Mouse (Mus musculus): ENCODE measurements around the gene Ddr2. TPM values are rescaled to one million over a fixed set of nuclear protein-coding genes. Genes with fewer than 3 reads are reported as not detected.

Gene Ddr2
- polyA plus RNA-seq, 1 experiment from 2014 or later, result 2.4 TPM

DNA sequence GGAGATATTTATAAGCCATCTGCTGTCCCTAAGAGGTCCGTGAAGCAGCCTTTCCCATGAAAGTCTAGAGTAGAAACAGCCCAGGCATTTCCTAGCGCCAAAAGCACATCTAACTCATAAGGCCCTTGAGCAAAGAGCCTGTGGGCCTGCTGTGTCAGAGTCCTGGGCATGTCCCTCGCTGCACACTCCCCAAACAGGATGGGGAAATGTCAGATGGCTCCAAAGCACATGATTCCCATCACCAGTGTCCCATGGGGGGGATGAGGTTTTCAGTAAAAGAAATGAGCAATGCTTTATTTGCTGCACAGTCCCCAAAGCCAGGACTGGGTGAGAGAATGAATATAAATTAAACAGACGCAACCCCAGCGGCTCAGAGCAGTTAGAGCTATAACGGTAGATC is 54.3 kb downstream of the Ddr2 start:
- no peak overlapping the region for H3K27ac ChIP-seq
- H3K27me3 ChIP-seq (replicated peaks), result no peaks in the 10 kb centered on the region
- ATAC-seq, result no peak
- no peak overlapping the region for H3K4me2 ChIP-seq
- no peaks in the 10 kb centered on the region; the same call in 1 of the 2 replicates for H3K9me3 ChIP-seq (replicated peaks)
- peaks cover 16% of the 10 kb centered on the region for H3K4me1 ChIP-seq
- H3K36me3 ChIP-seq, result no peaks in the 10 kb centered on the region
- 74% methylated on average over 6 of the region's 6 CpGs for WGBS (ENCODE audit: insufficient replicate concordance)
- H3K9ac ChIP-seq, result no peak overlapping the region
- H3K4me3 ChIP-seq, result no peak overlapping the region

DNA sequence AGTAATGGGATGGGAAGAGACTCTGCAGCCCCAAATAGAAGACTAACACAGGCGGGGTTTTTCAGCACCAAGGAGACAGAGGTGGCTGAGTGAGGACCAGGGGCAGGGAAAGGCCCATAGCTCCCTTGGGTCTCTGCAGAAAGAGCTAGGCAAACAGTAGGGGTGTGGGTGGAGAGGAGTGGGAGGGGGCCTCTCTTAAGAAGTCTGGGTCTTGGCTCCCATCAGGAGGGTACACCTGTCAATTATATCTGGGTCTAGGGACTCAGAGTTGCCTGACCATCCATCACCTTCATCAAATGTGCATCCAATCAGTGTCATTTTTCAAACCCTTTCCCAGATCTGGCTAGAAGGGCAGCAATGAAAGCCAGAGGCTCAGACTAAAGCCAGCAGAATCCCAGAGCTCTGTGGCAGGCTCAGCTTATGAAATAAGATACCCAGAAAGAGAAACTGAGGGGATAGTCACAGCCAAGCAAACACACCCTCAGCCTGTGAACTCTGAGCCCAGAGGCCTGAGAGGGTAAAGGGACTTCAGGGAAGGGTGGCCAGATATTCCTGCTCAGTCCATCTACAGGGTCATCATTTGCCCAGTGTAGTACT is 58.0 kb downstream of the Ddr2 start:
- Histone ChIP-seq H3K4me1 (no peaks in the 10 kb centered on the region), H3K4me2 (no peak overlapping the region)
- WGBS (ENCODE audit: insufficient replicate concordance), result 35% methylated on average over 1 of the region's 1 CpGs

DNA sequence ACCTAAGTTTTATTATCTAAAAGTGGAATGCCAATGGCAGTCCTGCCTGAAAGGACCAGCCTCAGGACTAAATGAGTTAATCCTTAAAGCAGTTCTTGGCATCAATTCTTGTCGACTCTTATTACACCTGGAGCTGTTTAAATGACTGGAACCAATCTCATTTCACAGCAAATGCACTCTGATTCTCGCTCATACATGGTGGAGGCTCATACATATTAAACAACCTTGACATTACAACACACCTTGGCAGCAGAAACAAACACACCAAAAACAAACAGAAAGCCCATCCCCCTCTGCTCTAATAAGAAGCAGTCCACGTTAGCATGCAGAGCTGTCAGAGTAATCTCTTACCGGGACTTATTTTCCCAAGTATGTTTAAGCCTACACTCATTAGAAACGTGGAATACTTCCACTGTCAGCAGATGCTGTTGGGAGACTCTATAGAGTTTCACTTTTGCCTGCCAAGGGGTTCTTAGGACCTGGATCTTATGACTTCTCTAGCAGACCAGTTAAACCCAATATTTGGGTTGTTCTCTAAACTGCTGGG is 58.9 kb downstream of the Ddr2 start:
- no peak for ATAC-seq
- Histone ChIP-seq H3K4me1 (no peaks in the 10 kb centered on the region), H3K9ac (no peak overlapping the region), H3K9me3 (replicated peaks) (no peaks in the 10 kb centered on the region), H3K4me2 (no peak overlapping the region), H3K27me3 (replicated peaks) (no peaks in the 10 kb centered on the region), H3K36me3 (no peaks in the 10 kb centered on the region), H3K27ac (no peak overlapping the region), H3K4me3 (no peak overlapping the region)
- WGBS (ENCODE audit: insufficient replicate concordance), result 54% methylated on average over 5 of the region's 5 CpGs

More for the DNA sequence above, 58.0 kb downstream of the Ddr2 start:
- no peaks in the 10 kb centered on the region for H3K9me3 ChIP-seq (replicated peaks)
- H3K27ac ChIP-seq, result no peak overlapping the region
- H3K36me3 ChIP-seq, result no peaks in the 10 kb centered on the region
- no peak overlapping the region for H3K4me3 ChIP-seq
- H3K27me3 ChIP-seq (replicated peaks), result no peaks in the 10 kb centered on the region
- no peak for ATAC-seq
- H3K9ac ChIP-seq, result no peak overlapping the region

DNA sequence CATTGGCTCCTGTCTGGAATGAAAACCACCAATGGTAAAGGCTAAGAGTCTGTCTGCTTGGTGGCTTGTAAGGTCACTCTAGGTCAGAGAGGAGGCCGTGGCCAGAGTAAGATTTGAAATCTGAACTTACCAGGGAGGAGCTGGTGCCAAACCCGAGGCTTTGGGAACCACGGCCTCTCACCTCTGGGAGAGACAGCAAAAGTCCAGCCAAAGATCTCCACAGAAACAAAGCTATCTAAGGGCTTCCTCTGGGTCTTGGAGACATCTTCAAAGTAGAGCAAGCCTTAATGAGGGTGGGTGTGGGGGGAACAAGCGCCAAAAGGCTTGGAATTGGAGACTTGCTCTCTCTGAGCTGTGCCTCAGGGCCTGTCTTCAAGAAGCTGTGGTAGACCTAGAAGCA is 62.1 kb downstream of the Ddr2 start:
- Histone ChIP-seq H3K27ac (no peak overlapping the region), H3K27me3 (replicated peaks) (no peaks in the 10 kb centered on the region), H3K9me3 (replicated peaks) (no peaks in the 10 kb centered on the region), H3K36me3 (no peaks in the 10 kb centered on the region), H3K4me3 (no peak overlapping the region), H3K4me2 (no peak overlapping the region), H3K9ac (no peak overlapping the region), H3K4me1 (no peaks in the 10 kb centered on the region)
- no peak for ATAC-seq
- 58% methylated on average over 4 of the region's 4 CpGs for WGBS (ENCODE audit: insufficient replicate concordance)

DNA sequence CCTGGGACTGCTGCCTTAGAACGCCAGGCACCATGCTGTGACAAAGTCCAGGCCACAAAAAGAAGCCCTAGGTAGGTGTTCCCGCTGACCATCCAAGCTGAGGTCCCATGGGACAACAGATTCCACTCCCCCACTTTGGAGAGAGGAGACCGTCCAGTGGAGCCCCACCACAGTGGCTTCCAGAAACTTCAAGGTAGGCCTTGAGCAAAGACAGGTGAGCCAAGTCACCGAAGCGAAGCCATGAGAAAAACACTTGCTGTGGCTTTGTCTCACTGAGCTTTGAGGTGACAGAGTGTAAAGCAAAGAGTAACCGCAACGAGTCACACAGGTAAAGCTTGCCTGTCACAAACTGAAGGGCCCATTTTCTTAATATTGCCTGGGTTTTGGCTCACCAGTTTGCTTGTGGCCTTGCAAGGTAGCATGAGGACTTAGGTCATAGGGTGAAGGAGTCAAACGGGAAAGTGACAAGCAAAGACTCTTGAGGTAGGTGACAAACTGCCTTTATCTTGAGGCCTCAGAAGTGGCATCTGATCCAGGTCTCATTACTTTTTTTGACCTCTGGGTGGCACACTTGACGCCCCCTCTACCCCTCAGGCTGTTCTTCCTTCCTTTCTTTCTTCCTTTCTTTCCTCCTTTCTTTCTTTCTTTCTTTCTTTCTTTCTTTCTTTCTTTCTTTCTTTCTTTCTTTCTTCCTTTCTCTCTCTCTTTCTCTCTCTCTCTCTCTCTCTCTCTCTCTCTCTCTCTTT is 65.7 kb downstream of the Ddr2 start:
- H3K36me3 ChIP-seq, result no peaks in the 10 kb centered on the region
- H3K27ac ChIP-seq, result no peak overlapping the region
- no peaks in the 10 kb centered on the region for H3K9me3 ChIP-seq (replicated peaks)
- H3K4me3 ChIP-seq, result no peak overlapping the region
- H3K9ac ChIP-seq, result no peak overlapping the region
- 57% methylated on average over 9 of the region's 9 CpGs for WGBS (ENCODE audit: insufficient replicate concordance)
- no peak for ATAC-seq
- H3K4me2 ChIP-seq, result no peak overlapping the region
- H3K27me3 ChIP-seq (replicated peaks), result no peaks in the 10 kb centered on the region
- H3K4me1 ChIP-seq, result no peaks in the 10 kb centered on the region

DNA sequence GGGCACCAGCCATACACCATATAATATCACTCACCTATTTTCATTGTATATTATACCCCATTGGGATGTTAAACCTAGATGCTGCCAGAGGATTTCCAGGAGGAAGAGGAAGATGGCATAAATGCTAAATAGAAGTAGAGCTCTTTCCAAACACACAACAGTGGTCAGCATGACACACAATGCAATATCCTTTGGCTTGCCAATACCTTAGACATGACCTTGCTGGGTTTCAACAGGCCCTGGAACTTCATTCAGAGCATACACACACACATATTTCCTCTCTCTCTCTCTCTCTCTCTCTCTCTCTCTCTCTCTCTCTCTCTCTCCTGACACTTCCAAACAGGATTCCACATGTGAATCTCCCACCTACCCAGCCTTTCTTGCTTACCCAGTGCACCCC is 66.8 kb downstream of the Ddr2 start:
- Histone ChIP-seq H3K27me3 (replicated peaks) (no peaks in the 10 kb centered on the region), H3K4me3 (no peak overlapping the region), H3K9ac (no peak overlapping the region), H3K4me2 (no peak overlapping the region), H3K27ac (no peak overlapping the region), H3K36me3 (no peaks in the 10 kb centered on the region), H3K4me1 (no peaks in the 10 kb centered on the region), H3K9me3 (replicated peaks) (no peaks in the 10 kb centered on the region)
- ATAC-seq, result no peak

DNA sequence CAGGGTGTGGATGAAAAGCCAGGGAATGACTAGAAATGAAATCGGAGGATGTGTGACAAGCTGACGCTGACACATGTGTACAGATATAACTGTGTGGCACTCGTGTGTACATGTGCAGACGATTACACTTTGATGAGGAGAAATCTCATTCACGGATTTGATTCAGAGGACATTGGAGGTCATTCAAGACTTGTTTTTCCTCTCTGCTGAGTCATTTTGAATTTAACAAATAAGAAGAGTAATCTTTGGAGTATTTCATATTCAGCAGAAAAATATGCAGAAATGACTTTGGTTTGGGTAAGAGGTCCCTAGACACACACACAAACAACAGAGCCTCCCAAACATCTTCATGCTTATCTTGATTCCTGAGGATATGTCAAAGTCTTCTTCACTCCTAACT is 67.6 kb downstream of the Ddr2 start:
- ATAC-seq, result no peak
- 74% methylated on average over 5 of the region's 5 CpGs for WGBS (ENCODE audit: insufficient replicate concordance)
- Histone ChIP-seq H3K4me3 (no peak overlapping the region), H3K4me2 (no peak overlapping the region), H3K9ac (no peak overlapping the region), H3K4me1 (no peaks in the 10 kb centered on the region), H3K9me3 (replicated peaks) (no peaks in the 10 kb centered on the region), H3K27ac (no peak overlapping the region), H3K36me3 (no peaks in the 10 kb centered on the region), H3K27me3 (replicated peaks) (no peaks in the 10 kb centered on the region)

DNA sequence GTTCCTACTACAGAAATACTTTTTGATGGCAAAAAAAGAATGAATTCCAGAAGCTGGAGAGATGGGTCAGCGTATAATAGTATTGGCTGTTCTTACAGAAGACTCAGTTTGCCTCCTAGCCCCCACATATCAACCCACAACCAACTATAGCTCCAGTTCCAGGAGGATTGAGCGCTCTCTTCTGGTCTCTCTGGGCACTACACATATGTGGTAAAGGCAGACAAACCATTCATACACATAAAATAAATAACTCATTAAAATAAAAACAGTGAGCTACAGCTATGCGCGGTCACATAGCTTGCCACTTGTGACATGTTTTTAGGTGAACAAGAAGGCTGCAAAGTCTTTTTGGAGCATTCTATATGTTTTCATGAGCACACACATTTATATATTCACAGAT is 71.2 kb downstream of the Ddr2 start:
- WGBS (ENCODE audit: insufficient replicate concordance), result 52% methylated on average over 4 of the region's 4 CpGs
- H3K27ac ChIP-seq, result no peak overlapping the region
- no peak for ATAC-seq

DNA sequence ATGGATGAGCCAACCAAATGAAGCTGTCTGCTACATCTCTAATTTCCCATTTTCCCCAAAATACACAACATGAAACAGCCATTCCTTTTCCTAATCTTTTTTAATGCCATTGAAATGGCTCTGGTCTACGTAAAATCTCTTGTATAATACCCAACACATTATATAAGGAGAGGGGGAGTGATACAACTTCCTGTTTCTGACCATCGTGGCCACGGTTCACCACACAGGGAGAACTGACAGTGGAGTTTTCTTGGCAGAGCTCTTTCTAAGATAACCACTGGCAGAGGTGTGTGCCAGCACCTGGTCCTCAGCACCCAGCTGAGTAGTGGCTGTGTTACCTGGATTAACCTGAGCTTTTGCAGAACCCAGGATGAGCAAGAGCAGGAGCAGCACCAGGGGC is 75.0 kb downstream of the Ddr2 start:
- H3K36me3 ChIP-seq, result no peaks in the 10 kb centered on the region
- H3K4me2 ChIP-seq, result no peak overlapping the region
- no peaks in the 10 kb centered on the region for H3K4me1 ChIP-seq
- ATAC-seq, result no peak
- no peaks in the 10 kb centered on the region for H3K27me3 ChIP-seq (replicated peaks)
- no peaks in the 10 kb centered on the region for H3K9me3 ChIP-seq (replicated peaks)
- H3K27ac ChIP-seq, result no peak overlapping the region
- H3K4me3 ChIP-seq, result no peak overlapping the region
- 27% methylated on average over 3 of the region's 3 CpGs for WGBS (ENCODE audit: insufficient replicate concordance)
- H3K9ac ChIP-seq, result no peak overlapping the region

More for the DNA sequence above, 71.2 kb downstream of the Ddr2 start:
- Histone ChIP-seq H3K4me3 (no peak overlapping the region), H3K4me2 (no peak overlapping the region), H3K9ac (no peak overlapping the region), H3K9me3 (replicated peaks) (no peaks in the 10 kb centered on the region), H3K27me3 (replicated peaks) (no peaks in the 10 kb centered on the region), H3K36me3 (no peaks in the 10 kb centered on the region), H3K4me1 (no peaks in the 10 kb centered on the region)

DNA sequence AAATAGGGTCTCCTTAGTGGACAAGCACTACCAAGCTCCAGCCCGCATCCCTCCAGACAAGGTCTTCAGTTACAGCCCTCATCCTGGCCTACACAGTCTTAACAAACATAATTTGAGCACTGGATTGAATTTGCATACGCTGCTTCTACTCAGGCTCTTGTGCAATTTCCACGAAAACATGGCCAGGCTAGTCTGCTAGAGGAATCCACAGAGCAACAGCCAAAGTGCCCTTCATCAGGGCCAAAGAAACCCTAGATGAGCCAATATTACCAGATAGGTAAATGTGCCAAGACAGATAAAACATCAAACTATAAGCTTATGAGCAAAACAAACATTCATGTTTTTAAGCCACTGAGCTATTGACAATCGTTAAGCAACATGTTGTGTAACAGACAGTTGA is 75.6 kb downstream of the Ddr2 start:
- no peaks in the 10 kb centered on the region for H3K9me3 ChIP-seq (replicated peaks)
- 68% methylated on average over 4 of the region's 4 CpGs for WGBS (ENCODE audit: insufficient replicate concordance)
- H3K4me1 ChIP-seq, result no peaks in the 10 kb centered on the region
- ATAC-seq, result no peak
- H3K27ac ChIP-seq, result no peak overlapping the region
- no peaks in the 10 kb centered on the region for H3K27me3 ChIP-seq (replicated peaks)
- H3K9ac ChIP-seq, result no peak overlapping the region
- H3K4me3 ChIP-seq, result no peak overlapping the region
- no peak overlapping the region for H3K4me2 ChIP-seq
- H3K36me3 ChIP-seq, result no peaks in the 10 kb centered on the region

DNA sequence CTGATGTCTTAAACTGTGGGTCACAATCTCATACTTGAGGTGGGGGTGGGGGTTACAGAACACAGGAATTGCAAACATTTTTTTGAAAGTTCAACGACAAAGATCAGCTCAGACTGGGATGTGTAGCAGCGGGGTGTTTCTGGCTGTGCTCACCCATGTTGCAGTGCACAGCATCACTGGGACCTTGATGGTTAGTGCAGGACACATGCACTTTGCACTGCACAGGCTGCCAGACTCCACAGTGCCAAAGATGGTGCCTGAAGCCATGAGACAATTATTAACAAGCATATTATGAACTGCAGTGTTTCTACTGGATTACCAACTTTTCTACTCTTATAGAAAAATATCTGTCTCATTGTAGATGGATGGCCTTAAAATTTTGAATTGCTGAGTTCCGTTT is 78.9 kb downstream of the Ddr2 start:
- H3K36me3 ChIP-seq, result no peaks in the 10 kb centered on the region
- H3K27me3 ChIP-seq (replicated peaks), result no peaks in the 10 kb centered on the region
- H3K27ac ChIP-seq, result no peak overlapping the region
- H3K4me2 ChIP-seq, result no peak overlapping the region
- no peak overlapping the region for H3K9ac ChIP-seq
- no peaks in the 10 kb centered on the region for H3K9me3 ChIP-seq (replicated peaks)
- no peak for ATAC-seq
- H3K4me3 ChIP-seq, result no peak overlapping the region
- 77% methylated on average over 3 of the region's 3 CpGs for WGBS (ENCODE audit: insufficient replicate concordance)
- H3K4me1 ChIP-seq, result no peaks in the 10 kb centered on the region

DNA sequence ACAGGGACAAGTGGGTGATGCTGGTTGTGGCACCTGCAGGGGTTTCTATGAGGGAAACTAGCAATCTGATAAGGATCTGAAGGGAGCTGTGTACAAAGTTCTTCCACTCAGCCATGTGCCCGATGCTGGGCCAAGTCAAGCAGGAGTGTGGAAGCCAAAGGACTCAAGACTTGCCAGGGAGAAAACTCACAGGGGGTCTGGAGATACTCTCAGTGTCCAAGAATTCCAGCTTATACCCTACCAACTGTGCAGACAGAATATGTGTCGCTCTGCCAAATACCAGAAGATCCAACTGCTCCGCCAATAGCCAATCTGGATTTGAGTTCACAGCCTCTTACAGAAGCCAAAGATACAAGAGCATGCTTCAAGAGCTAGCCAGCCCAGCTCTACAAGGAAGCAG is 95.8 kb downstream of the Ddr2 start:
- ATAC-seq, result no peak
- no peak overlapping the region for H3K4me2 ChIP-seq
- H3K36me3 ChIP-seq, result 0 out of 2 replicates have a peak, but pooled peaks cover 2% of the 10 kb centered on the region
- no peaks in the 10 kb centered on the region for H3K27me3 ChIP-seq (replicated peaks)
- H3K9ac ChIP-seq, result no peak overlapping the region
- 69% methylated on average over 3 of the region's 3 CpGs for WGBS (ENCODE audit: insufficient replicate concordance)
- H3K27ac ChIP-seq, result no peak overlapping the region
- no peak overlapping the region for H3K4me3 ChIP-seq
- no peaks in the 10 kb centered on the region for H3K4me1 ChIP-seq
- H3K9me3 ChIP-seq (replicated peaks), result peaks cover 50% of the 10 kb centered on the region
